Mouse (Mus musculus) heart, postnatal 4 days (tissue): Measurements from ENCODE around the gene St6galnac1. TPM values are rescaled to one million over a fixed set of nuclear protein-coding genes. Genes with fewer than 3 reads are reported as not detected.
A peak's percentile ranks its signal among the peaks of the same experiment; 100 is the strongest.
"Not testable (repeated sequence)": the region's sequence is repeated elsewhere in the genome, so short reads cannot be mapped to it uniquely, and the experiment has no call there.

Source experiments
- DNase-seq: peaks from one replicate; pipeline ENCODE4 v3.0.0; 2021
- total RNA-seq, 2 experiments: library from RNA; stranded (reverse); gene quantifications; 2 replicates each; pipeline ENCODE4 v1.2.3; 2021

The St6galnac1 gene
- not detected for total RNA-seq

GRCm38 (mm10) chr11:116775407-116775806 is at the start of gene St6galnac1:
TSS of gene St6galnac1 (minus strand) at chr11:116775507.
- DNase-seq = no peak

- not testable (repeated sequence) for DNase-seq
Measured at GRCm38 (mm10) chr11:116823885-116824284, 48.6 kb upstream of the St6galnac1 start.

GRCm38 (mm10) chr11:116823255-116823654 is 47.9 kb upstream of the St6galnac1 start:
- DNase-seq = no peak

- DNase-seq = no peak
Measured at GRCm38 (mm10) chr11:116822626-116823025, 47.3 kb upstream of the St6galnac1 start.

GRCm38 (mm10) chr11:116822215-116822614 is 46.9 kb upstream of the St6galnac1 start:
- no peak for DNase-seq

GRCm38 (mm10) chr11:116821057-116821940 is 46.0 kb upstream of the St6galnac1 start:
- peak; percentile 53 for DNase-seq

- DNase-seq = peak; percentile 54
Measured at GRCm38 (mm10) chr11:116819932-116820593, 44.8 kb upstream of the St6galnac1 start.

GRCm38 (mm10) chr11:116818722-116819121 is 43.4 kb upstream of the St6galnac1 start:
- no peak for DNase-seq

GRCm38 (mm10) chr11:116817567-116817966 is 42.3 kb upstream of the St6galnac1 start:
- DNase-seq = no peak

- peak; percentile 56 for DNase-seq
Measured at GRCm38 (mm10) chr11:116816769-116817168, 41.5 kb upstream of the St6galnac1 start.

- no peak for DNase-seq
Measured at GRCm38 (mm10) chr11:116814884-116815415, 39.6 kb upstream of the St6galnac1 start.

GRCm38 (mm10) chr11:116814076-116814883 is 39.0 kb upstream of the St6galnac1 start:
- peak; percentile 82 for DNase-seq

GRCm38 (mm10) chr11:116813610-116814009 is 38.3 kb upstream of the St6galnac1 start:
- no peak for DNase-seq

- DNase-seq = peak; percentile 70
Measured at GRCm38 (mm10) chr11:116812793-116813529, 37.7 kb upstream of the St6galnac1 start.

- peak; percentile 70 for DNase-seq
Measured at GRCm38 (mm10) chr11:116810983-116811901, 35.9 kb upstream of the St6galnac1 start.

GRCm38 (mm10) chr11:116810528-116810927 is 35.2 kb upstream of the St6galnac1 start:
- DNase-seq = no peak

GRCm38 (mm10) chr11:116809520-116809919 is 34.2 kb upstream of the St6galnac1 start:
- DNase-seq = no peak

GRCm38 (mm10) chr11:116808811-116809395 is 33.6 kb upstream of the St6galnac1 start:
- DNase-seq = no peak

GRCm38 (mm10) chr11:116807938-116808606 is 32.8 kb upstream of the St6galnac1 start:
- peak; percentile 92 for DNase-seq
